Comparison of ENCODE assay signal across 19 mouse cellular contexts in the genomic region with DNA sequence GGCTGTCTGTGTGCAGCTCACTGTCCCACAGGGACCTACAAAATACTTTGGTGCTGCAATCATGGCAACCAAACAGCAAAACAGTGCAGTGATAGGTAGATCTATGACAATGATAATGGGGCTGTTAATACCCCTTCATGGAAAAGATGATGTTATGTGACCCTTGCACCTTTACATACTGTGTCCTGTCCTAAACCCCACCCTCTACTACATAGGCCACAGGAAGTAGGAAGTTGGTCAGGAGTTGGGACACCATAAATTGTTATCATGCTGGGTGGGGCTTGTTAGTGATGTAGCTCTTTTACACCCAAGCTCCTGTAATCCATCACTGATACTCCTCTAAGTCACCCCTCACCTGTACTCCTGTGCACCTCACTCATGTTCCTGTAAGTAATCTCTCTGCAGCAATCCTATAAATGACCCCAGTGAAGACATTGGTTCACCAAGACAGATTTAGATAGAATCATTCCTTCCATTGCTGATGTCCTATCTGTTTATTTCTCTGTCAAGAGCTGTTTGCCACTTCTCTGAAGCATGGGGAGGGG. TPM values are rescaled to one million over a fixed set of nuclear protein-coding genes. Genes with fewer than 3 reads are reported as not detected.
A peak's percentile ranks its signal among the peaks of the same experiment; 100 is the strongest.
DNase-seq lines count a peak whose midpoint lies in the region; ATAC-seq lines count a peak whose summit lies in the region.
"Had no signal": no experiment of that assay in that cellular context is flagged by ENCODE, and none has a peak within 500 bp of the region (broad histone marks: within the 10 kb centered on the region; RNA-seq: fewer than 3 reads in every experiment).

No protein-coding gene starts in this region.

- H3K9me3 ChIP-seq in intestine, embryonic 15.5 days, result no peaks in the 10 kb centered on the region
- no peaks in the 10 kb centered on the region for H3K9me3 ChIP-seq in intestine, embryonic 16.5 days (ENCODE audit: control insufficient read depth, low read length)
- H3K9me3 ChIP-seq in neural tube, embryonic 11.5 days (ENCODE audit: control insufficient read depth, low read length), result peaks cover 11% of the 10 kb centered on the region
- H3K9me3 ChIP-seq in liver, embryonic 15.5 days (replicated peaks), result no peaks in the 10 kb centered on the region

- H3K36me3 ChIP-seq in intestine, embryonic 15.5 days, result no peaks in the 10 kb centered on the region
- H3K36me3 ChIP-seq in intestine, embryonic 16.5 days (ENCODE audit: control insufficient read depth, insufficient read depth, low read length), result no peaks in the 10 kb centered on the region
- H3K36me3 ChIP-seq in neural tube, embryonic 11.5 days (ENCODE audit: control insufficient read depth, insufficient read depth, low read length), result no peaks in the 10 kb centered on the region
- no peaks in the 10 kb centered on the region for H3K36me3 ChIP-seq in liver, embryonic 15.5 days (replicated peaks)
- H3K36me3 ChIP-seq: heart, embryonic 10.5 days; limb, embryonic 12.5 days; neural tube, embryonic 13.5 days had no signal

- DNase-seq in neural tube, embryonic 11.5 days (ENCODE audit: low spot score), result no peak
- DNase-seq in neural tube, embryonic 10.5 days (ENCODE audit: extremely low spot score, low spot score), result no peak
- DNase-seq in heart, postnatal 4 days, result no peak
- DNase-seq: adrenal gland, postnatal 25 days; cerebellum, adult 8-10 months; gastrocnemius, postnatal 36 days; heart, postnatal 10 days; right cerebral cortex, postnatal 4 days had no signal

- no peak overlapping the region for H3K4me3 ChIP-seq in intestine, embryonic 15.5 days (replicated peaks)
- no peak overlapping the region for H3K4me3 ChIP-seq in intestine, embryonic 16.5 days (ENCODE audit: low read length)
- H3K4me3 ChIP-seq in neural tube, embryonic 11.5 days (ENCODE audit: low read depth, low read length), result no peak overlapping the region
- no peak overlapping the region for H3K4me3 ChIP-seq in liver, embryonic 15.5 days (replicated peaks)
- H3K4me3 ChIP-seq: heart, embryonic 10.5 days; layer of hippocampus, adult 2 months; limb, embryonic 12.5 days; neural tube, embryonic 13.5 days had no signal

- no peak overlapping the region for H3K4me2 ChIP-seq in intestine, embryonic 15.5 days (replicated peaks)
- no peak overlapping the region for H3K4me2 ChIP-seq in intestine, embryonic 16.5 days (ENCODE audit: low read depth, low read length)
- H3K4me2 ChIP-seq in neural tube, embryonic 11.5 days (ENCODE audit: low read depth), result no peak overlapping the region
- H3K4me2 ChIP-seq in liver, embryonic 15.5 days, result no peak overlapping the region
- H3K4me2 ChIP-seq: limb, embryonic 12.5 days; neural tube, embryonic 13.5 days had no signal

- no peaks in the 10 kb centered on the region for H3K4me1 ChIP-seq in intestine, embryonic 15.5 days (replicated peaks)
- no peaks in the 10 kb centered on the region for H3K4me1 ChIP-seq in intestine, embryonic 16.5 days (ENCODE audit: control insufficient read depth, insufficient read depth, low read length)
- no peaks in the 10 kb centered on the region for H3K4me1 ChIP-seq in neural tube, embryonic 11.5 days (ENCODE audit: control insufficient read depth, insufficient read depth, low read length)
- no peaks in the 10 kb centered on the region for H3K4me1 ChIP-seq in liver, embryonic 15.5 days (replicated peaks)
- H3K4me1 ChIP-seq: heart, embryonic 10.5 days; limb, embryonic 12.5 days; neural tube, embryonic 13.5 days had no signal

- peak; percentile 34; the same call in 1 of the 2 replicates for ATAC-seq in intestine, embryonic 15.5 days
- no peak for ATAC-seq in intestine, embryonic 16.5 days
- ATAC-seq in neural tube, embryonic 11.5 days (ENCODE audit: insufficient read depth, low FRiP score, low TSS enrichment), result 0 out of 2 replicates have a peak, but pooled peaks have one; percentile 33
- ATAC-seq in liver, embryonic 15.5 days (ENCODE audit: insufficient read depth), result 0 out of 2 replicates have a peak, but pooled peaks have one; percentile 22
- ATAC-seq in activated CD4-positive, CD25-positive, alpha-beta regulatory T cell, adult 4 months, result no peak
- ATAC-seq: forebrain, embryonic 14.5 days; midbrain, embryonic 16.5 days; Patski had no signal

- H3K9ac ChIP-seq in intestine, embryonic 15.5 days, result no peak overlapping the region
- no peak overlapping the region for H3K9ac ChIP-seq in intestine, embryonic 16.5 days (ENCODE audit: low read depth, low read length)
- H3K9ac ChIP-seq in neural tube, embryonic 11.5 days (ENCODE audit: low read length), result no peak overlapping the region
- H3K9ac ChIP-seq in liver, embryonic 15.5 days, result no peak overlapping the region
- H3K9ac ChIP-seq: limb, embryonic 12.5 days; neural tube, embryonic 13.5 days had no signal

- H3K27ac ChIP-seq in intestine, embryonic 15.5 days, result no peak overlapping the region
- H3K27ac ChIP-seq in intestine, embryonic 16.5 days (ENCODE audit: low read length), result no peak overlapping the region
- no peak overlapping the region for H3K27ac ChIP-seq in neural tube, embryonic 11.5 days (ENCODE audit: low read depth, low read length)
- H3K27ac ChIP-seq in liver, embryonic 15.5 days (replicated peaks), result no peak overlapping the region
- H3K27ac ChIP-seq: heart, embryonic 10.5 days; layer of hippocampus, adult 2 months; limb, embryonic 12.5 days; neural tube, embryonic 13.5 days had no signal

- no peaks in the 10 kb centered on the region for H3K27me3 ChIP-seq in intestine, embryonic 15.5 days (replicated peaks)
- no peaks in the 10 kb centered on the region for H3K27me3 ChIP-seq in intestine, embryonic 16.5 days (replicated peaks; ENCODE audit: control insufficient read depth, insufficient read depth, low read length)
- no peaks in the 10 kb centered on the region for H3K27me3 ChIP-seq in neural tube, embryonic 11.5 days (ENCODE audit: control insufficient read depth, insufficient read depth, low read length)
- H3K27me3 ChIP-seq in liver, embryonic 15.5 days, result no peaks in the 10 kb centered on the region
- H3K27me3 ChIP-seq: limb, embryonic 12.5 days; neural tube, embryonic 13.5 days; Patski had no signal

RNA-seq across cellular contexts. Expression of a gene that starts 25.6 kb away (rescaled TPM):
- polyA plus RNA-seq in intestine, embryonic 15.5 days (2015; fragmentation: Nextera tagmentation; extraction: Ambion mirVana), result 21.0 and 21.5 TPM in 2 replicates
- 16.2 and 19.6 TPM in 2 replicates for polyA plus RNA-seq in intestine, embryonic 16.5 days (2015; fragmentation: Nextera tagmentation; extraction: Ambion mirVana)
- 34.4 and 37.4 TPM in 2 replicates for polyA plus RNA-seq in neural tube, embryonic 11.5 days (2014; fragmentation: Nextera tagmentation; extraction: Ambion mirVana)
- polyA plus RNA-seq in liver, embryonic 15.5 days (2015; fragmentation: Nextera tagmentation; extraction: Ambion mirVana), result 16.7 and 17.4 TPM in 2 replicates
- 10 to 100 TPM; 16.2 to 18.0 TPM for total RNA-seq in heart, postnatal 4 days (2021)
- polyA plus RNA-seq in activated CD4-positive, CD25-positive, alpha-beta regulatory T cell, adult 4 months (2017; shearing (Covaris generic)), result 10 to 100 TPM; 22.4 to 23.4 TPM

Comparison
In these comparisons a context has a peak if more than half of its experiments do, and no peak if none do; other contexts are left out.
1. ATAC-seq: peak in intestine, embryonic 15.5 days (single experiment), neural tube, embryonic 11.5 days (single experiment) and liver, embryonic 15.5 days (single experiment); none in intestine, embryonic 16.5 days (single experiment) and activated CD4-positive, CD25-positive, alpha-beta regulatory T cell, adult 4 months (single experiment).